Mouse (Mus musculus): ENCODE measurements around the gene Zdhhc18.

Zdhhc18 gene

DNA sequence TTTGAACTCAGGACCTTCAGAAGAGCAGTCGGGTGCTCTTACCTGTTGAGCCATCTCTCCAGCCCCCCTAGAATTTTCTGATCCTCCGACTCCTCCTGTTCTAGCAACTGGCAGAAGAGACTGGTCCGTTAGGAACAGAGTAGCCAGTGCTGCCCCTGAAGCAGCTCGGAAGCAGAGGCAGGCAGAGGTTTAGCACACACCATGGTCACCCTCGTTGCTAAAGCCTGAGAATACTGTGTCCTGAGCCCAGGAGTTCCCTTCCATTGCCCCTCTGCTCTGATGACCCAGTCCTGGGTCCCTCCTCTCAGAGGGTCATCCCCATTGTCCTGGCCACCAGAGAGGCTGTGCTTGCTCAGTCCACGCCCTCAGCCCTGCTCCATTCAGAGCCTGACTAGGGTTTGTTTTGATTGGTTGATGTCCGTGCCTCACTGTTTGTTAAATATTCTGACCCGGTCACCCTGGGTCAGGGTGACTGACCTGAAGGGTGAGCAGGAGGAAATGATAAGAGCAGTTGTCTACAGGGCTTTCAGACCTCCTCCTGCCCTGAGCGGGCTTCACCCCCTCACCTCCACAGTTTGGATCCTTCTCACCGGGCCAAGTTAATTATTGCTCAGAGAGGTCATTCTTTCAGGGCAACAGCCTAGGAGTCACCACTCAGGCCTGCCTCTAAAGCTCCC lies 92.8 kb downstream of the Zdhhc18 start:
- in situ Hi-C loops (cut with MboI, MseI), result no loop called here
